Mouse (Mus musculus) thymus, postnatal 25 days (tissue): ENCODE results near the gene Cdhr3.

Source experiments
- DNase-seq: peaks from one replicate; pipeline ENCODE4 v3.0.0; 2022

Gene Cdhr3

DNA sequence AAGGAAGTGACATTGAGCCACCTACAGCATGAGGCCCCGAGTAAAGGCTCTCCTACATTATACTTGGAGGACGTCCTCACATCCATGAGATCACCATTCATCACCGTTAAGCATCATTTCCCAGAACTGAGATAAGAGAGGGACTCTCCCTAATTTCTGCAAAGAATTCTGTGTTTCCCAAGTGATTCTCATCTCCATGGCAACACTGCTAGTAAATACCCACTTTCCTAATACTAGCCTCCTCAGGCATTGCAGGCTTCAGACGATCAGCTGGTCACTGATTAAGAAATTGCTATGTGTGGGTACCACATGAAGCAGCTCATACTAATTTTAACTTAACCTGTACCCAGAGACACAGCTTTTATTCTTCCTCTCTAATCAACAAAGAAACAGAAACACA lies 92.3 kb downstream of the Cdhr3 start:
- no peak for DNase-seq

DNA sequence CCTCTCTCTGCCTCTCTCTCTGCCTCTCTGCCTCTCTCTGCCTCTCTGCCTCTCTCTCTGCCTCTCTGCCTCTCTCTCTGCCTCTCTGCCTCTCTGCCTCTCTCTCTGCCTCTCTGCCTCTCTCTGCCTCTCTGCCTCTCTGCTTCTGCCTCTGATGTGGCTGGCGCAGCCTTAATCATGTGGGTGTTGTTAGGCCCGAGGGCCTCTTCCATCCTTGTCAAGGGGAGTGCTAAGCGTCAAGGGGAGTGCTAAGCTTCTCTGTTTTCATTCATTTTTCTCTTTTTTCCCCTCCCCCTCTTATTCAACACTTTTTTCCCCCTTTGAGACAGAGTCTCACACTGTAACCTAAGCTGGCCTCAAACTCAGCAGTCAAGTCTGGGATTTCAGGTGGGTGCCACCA lies 92.9 kb downstream of the Cdhr3 start:
- peak; percentile 53 for DNase-seq

DNA sequence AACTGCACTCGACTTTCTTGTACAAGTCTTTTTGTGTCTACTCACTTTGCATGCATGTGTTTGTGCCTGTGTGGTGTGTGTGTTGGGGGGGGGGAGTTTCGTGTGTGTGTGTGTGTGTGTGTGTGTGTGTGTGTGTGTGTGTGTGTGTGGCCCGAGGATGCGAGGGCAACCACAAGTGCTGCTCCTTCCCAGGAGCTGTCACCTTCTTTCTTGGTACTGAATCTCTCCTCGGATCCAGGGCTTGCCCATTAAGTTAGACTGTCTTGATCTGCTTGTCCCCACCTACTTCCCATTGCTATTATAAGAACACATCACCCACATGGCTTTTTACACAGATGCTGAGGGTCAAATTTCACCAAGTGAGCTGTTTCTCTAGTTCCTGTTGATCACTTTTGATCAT lies 93.9 kb downstream of the Cdhr3 start:
- DNase-seq: no peak

DNA sequence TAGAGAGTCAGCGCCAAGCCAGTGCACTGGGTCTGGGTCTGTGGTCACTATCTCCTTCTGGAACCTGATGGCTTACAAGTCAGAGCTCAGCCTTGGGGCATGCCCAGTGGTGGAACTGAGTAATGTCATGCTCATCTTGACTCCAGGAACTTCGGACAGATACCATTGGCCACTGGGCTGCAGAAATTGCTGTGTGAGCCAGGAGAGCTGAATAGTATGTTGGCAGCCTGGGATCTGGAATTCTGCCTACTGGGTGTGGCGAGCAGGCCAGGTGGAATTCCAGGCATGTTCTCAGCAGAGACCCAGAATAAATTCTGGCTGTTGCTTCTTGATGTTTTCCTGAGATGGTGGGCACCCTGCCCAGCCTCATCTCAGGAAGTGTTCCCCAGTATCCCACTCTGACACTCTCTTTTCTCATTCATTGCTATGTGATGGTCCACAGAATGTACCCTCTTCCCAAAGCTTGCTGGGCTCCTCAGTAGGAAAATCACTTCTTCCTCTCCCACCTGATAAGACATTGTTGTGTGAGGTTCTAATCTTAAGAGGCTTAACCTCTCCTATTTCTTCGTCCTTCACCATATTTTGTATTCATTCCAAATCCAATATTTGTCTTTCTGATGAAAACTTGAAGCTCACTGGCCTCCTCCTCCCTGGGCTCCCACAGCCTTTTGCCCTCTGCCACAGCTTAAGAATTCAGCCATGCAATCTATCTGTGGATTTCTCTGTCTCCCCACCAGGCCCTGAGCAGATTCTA lies 97.4 kb downstream of the Cdhr3 start:
- no peak for DNase-seq

DNA sequence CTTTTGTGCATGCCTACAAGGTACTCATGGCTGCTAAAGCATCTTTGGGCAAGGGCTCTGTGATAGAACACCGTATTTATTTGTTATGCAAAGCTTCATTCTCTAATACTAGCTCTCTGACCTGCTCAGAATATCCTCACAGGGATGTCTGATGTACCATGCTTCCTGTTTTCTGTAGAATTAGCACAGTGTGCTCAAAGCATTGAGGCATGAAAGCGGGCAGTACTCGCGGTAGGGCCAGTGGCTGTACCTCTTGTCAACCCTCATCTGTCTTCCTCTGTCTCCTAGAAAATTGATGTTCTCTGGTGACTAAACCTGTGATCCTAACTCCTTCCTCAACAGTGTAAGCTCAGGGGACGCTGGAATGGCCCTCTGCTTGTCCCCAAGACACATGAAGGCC lies 98.6 kb downstream of the Cdhr3 start:
- DNase-seq: no peak

DNA sequence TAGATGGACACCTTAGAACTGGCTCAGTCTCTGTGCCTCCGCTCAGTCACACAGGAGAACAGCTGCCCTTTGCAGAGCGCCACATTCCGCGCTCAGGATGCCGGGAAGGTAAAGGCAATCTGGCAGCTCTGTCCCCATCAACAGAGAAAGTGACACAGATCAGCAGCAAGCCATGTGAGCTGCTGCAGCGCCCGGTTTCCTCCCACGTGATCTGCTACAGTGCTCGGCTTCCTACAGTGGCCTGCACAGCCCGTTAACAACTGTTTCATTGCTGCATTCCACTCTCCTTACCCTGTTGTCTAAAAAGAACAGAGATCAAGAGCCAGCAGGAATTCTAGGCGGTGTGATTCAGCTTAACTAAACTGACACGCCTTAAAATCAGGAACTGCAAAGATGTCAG lies 102.9 kb downstream of the Cdhr3 start:
- DNase-seq: peak; percentile 23

DNA sequence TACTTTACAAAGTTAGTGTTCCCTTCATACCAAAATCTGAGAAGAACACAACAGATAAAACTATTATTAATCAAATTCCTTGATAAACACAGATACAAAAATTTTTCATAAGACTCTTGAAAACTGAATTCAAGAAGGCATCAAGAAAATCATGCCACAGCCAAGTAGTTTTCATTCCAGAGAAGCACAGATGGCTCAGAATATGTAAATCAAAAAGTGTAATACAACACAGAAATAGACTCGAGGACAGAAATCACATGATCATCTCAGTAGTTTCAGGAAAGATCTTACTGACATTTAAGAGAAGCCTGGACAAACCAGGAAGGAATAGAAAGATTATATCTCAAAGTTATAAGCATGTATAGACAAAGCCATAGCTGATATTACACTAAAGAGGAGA lies 106.4 kb downstream of the Cdhr3 start:
- no peak for DNase-seq
